Mouse (Mus musculus): Measurements from ENCODE around the gene Cd2. TPM values are rescaled to one million over a fixed set of nuclear protein-coding genes. Genes with fewer than 3 reads are reported as not detected.

Cd2 gene
- polyA plus RNA-seq, 1 experiment from 2014 or later: 0.15 TPM

Other genes starting within 250 kb of the Cd2 start
- gene Ptgfrn, start 177.7 kb downstream of the Cd2 start, polyA plus RNA-seq (2015; fragmentation: Nextera tagmentation; extraction: Ambion mirVana): 0.17 and 0.24 TPM in 2 replicates
- 4.5 TPM in 2 replicates for gene Igsf3, start 89.1 kb upstream of the Cd2 start, polyA plus RNA-seq (2015; fragmentation: Nextera tagmentation; extraction: Ambion mirVana)

Measured in liver, embryonic 15.5 days (tissue).